Mouse (Mus musculus) lung, embryonic 14.5 days (tissue): ENCODE results near the gene St3gal3. TPM values are rescaled to one million over a fixed set of nuclear protein-coding genes. Genes with fewer than 3 reads are reported as not detected.

Source experiments
- ATAC-seq: fragments of 200-750 bp; cut with Nextera tagmentation; 2 replicates; pipeline ENCODE4 v1.8.0; 2017; ENCODE audit warnings: mild to moderate bottlenecking, moderate TSS enrichment, moderate library complexity; ENCODE audit not compliant: insufficient read depth
- DNase-seq: peaks from one replicate; pipeline ENCODE4 v3.0.0-alpha.2; 2015
- H3K27ac ChIP-seq: fragments of 300-500 bp; sonication (generic); 2 replicates; pipeline ENCODE4 v1.5.1; 2014; ENCODE audit warnings: low read depth, mild to moderate bottlenecking, moderate library complexity
- H3K27me3 ChIP-seq: fragments of 300-500 bp; sonication (generic); 2 replicates; pipeline ENCODE4 v1.6.1; 2014; ENCODE audit warnings: low read length, control low read depth; ENCODE audit not compliant: insufficient read depth
- H3K36me3 ChIP-seq: fragments of 300-500 bp; sonication (generic); 2 replicates; pipeline ENCODE4 v1.6.1; 2014; ENCODE audit warnings: control low read depth; ENCODE audit not compliant: insufficient read depth
- H3K4me1 ChIP-seq: fragments of 300-500 bp; sonication (generic); 2 replicates; pipeline ENCODE4 v1.6.1; 2014; ENCODE audit warnings: antibody characterized with exemption, control low read depth; ENCODE audit not compliant: insufficient read depth
- H3K4me2 ChIP-seq: fragments of 300-500 bp; sonication (generic); 2 replicates; pipeline ENCODE4 v1.6.1; 2014; ENCODE audit warnings: mild to moderate bottlenecking
- H3K4me3 ChIP-seq: fragments of 300-500 bp; sonication (generic); 2 replicates; pipeline ENCODE4 v1.5.1; 2014; ENCODE audit warnings: low read depth, low read length
- H3K9ac ChIP-seq: fragments of 300-500 bp; sonication (generic); 2 replicates; pipeline ENCODE4 v1.6.1; 2014
- H3K9me3 ChIP-seq: fragments of 300-500 bp; sonication (generic); 2 replicates; pipeline ENCODE4 v1.6.1; 2016; ENCODE audit warnings: low read depth, low read length, control low read depth
- CTCF ChIP-seq: IDR thresholded peaks from 2 replicates; pipeline ENCODE4 v1.5.1; 2016; ENCODE audit warnings: antibody characterized with exemption, low read depth
- WGBS: fragments of 180-500 bp; shearing (Covaris S2); extraction: QIAGEN DNeasy Blood & Tissue Kit; methylation state at CpG from one replicate; pipeline ENCODE4 v1.1.7; 2014; 5-methylcytosine and 5-hydroxymethylcytosine counted together
- polyA plus RNA-seq: library from polyadenylated mRNA; unstranded; fragments of >200 nt; fragmentation: Nextera tagmentation; extraction: Ambion mirVana; gene quantifications from 2 replicates; pipeline ENCODE4 v1.2.1, GENCODE M21; 2014

Gene St3gal3
- polyA plus RNA-seq, 1 experiment from 2014 or later: 6.3 TPM

- H3K9ac ChIP-seq: no peak overlapping the region
- no peaks in the 10 kb centered on the region for H3K4me1 ChIP-seq
- DNase-seq: no peak
- no peak for ATAC-seq
- no peaks in the 10 kb centered on the region for H3K27me3 ChIP-seq
- no peak overlapping the region for H3K27ac ChIP-seq
- H3K4me3 ChIP-seq: no peak overlapping the region
- WGBS: 73% methylated on average over 8 of the region's 8 CpGs
- H3K36me3 ChIP-seq: no peaks in the 10 kb centered on the region
- no peak overlapping the region for H3K4me2 ChIP-seq
- no peak for TF ChIP-seq CTCF
- no peaks in the 10 kb centered on the region for H3K9me3 ChIP-seq
These were observed 31.4 kb downstream of the St3gal3 start for GRCm38 (mm10) chr4:118103280-118103830.

DNA sequence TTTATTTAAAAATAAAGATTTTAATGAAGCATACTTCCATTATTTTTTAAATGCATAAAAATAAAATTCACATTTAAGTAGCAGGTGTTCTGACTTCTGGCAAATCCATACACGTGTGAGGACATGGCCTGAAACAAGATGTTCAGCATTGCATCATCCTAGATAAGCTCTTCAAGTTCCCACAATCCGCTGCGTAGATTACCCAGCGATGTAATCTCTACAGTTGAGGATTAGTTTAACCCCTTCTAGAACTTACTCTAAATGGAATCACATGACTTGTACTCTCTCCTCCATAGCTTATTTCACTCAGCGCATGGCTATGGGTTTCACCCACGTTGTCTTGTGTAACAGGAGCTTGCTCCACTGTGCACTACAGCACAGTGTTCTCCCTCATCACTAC lies 33.2 kb downstream of the St3gal3 start:
- H3K9ac ChIP-seq: no peak overlapping the region
- H3K27me3 ChIP-seq: no peaks in the 10 kb centered on the region
- no peak overlapping the region for H3K4me3 ChIP-seq
- H3K27ac ChIP-seq: no peak overlapping the region
- ATAC-seq: no peak
- H3K9me3 ChIP-seq: no peaks in the 10 kb centered on the region
- H3K4me2 ChIP-seq: no peak overlapping the region
- H3K36me3 ChIP-seq: no peaks in the 10 kb centered on the region
- no peak for TF ChIP-seq CTCF
- no peak for DNase-seq
- H3K4me1 ChIP-seq: no peaks in the 10 kb centered on the region
- 68% methylated on average over 6 of the region's 6 CpGs for WGBS

DNA sequence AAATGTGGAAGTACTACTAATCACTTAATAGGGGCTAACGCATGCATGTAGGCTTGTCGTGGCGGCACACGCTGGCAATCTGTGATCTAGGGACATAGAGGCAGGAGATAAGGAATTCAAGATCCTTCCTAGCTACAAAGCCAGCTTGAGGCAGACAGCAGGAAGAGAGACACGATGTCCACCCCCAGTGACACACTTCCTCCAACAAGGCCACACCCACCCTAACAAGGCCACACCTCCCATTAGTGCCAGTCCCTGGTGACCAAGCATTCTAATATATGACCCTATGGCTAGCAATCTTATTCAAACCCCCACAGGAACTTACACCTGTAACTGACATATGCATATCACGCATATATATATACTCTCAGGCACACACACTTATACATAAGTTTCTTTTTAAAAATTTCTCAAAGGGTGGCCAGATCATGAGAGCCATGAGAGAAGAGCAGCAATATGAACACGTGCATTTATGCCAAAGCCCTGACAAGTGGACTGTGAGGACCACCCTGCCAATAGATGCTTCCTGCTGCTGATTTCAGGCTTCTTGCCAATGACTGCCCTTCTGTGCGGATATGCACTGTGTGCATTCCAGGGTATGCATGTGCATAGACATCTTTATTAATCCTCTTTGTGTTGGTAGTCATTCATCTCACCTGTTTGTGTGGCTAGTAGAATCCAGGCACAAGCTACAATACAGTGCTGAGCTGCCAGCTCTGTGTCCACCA lies 34.9 kb downstream of the St3gal3 start:
- no peak for DNase-seq
- no peaks in the 10 kb centered on the region for H3K27me3 ChIP-seq
- H3K36me3 ChIP-seq: 0 out of 2 replicates have a peak, but pooled peaks cover 2% of the 10 kb centered on the region

GRCm38 (mm10) chr4:118098571-118098970 lies 36.1 kb downstream of the St3gal3 start:
- no peak for DNase-seq
- H3K36me3 ChIP-seq: 0 out of 2 replicates have a peak, but pooled peaks cover 2% of the 10 kb centered on the region
- H3K27ac ChIP-seq: no peak overlapping the region
- ATAC-seq: no peak
- no peak overlapping the region for H3K9ac ChIP-seq
- no peaks in the 10 kb centered on the region for H3K9me3 ChIP-seq
- WGBS: 87% methylated on average over 6 of the region's 6 CpGs
- TF ChIP-seq CTCF: no peak
- H3K4me3 ChIP-seq: no peak overlapping the region
- no peaks in the 10 kb centered on the region for H3K27me3 ChIP-seq
- H3K4me2 ChIP-seq: no peak overlapping the region
- H3K4me1 ChIP-seq: no peaks in the 10 kb centered on the region

More for the DNA sequence above, 34.9 kb downstream of the St3gal3 start:
- H3K4me3 ChIP-seq: no peak overlapping the region
- TF ChIP-seq CTCF: no peak
- ATAC-seq: no peak
- no peaks in the 10 kb centered on the region for H3K4me1 ChIP-seq
- no peaks in the 10 kb centered on the region for H3K9me3 ChIP-seq
- WGBS: 82% methylated on average over 8 of the region's 8 CpGs
- no peak overlapping the region for H3K9ac ChIP-seq
- H3K27ac ChIP-seq: no peak overlapping the region
- no peak overlapping the region for H3K4me2 ChIP-seq

DNA sequence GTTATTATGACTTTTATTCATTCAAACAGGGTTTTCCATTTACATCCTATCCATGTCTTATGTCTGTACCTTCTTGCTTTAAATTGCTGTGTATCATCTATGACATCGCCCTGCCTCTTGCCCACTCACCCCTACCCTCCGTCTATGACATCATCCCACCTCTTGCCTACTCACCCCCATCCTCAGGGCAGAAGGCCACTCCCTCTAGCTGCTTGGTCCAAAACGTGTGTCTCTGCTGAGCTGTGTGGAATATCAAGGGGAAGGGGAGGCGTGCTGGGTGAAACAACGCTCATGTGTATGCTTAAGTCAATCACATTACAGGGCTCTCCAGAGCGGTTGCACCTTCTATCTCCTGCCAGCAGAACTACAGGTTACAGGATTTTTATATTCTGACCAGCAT lies 38.6 kb downstream of the St3gal3 start:
- ATAC-seq (no peak), DNase-seq (no peak)
- Histone ChIP-seq H3K4me2 (no peak overlapping the region), H3K4me1 (no peaks in the 10 kb centered on the region), H3K9me3 (no peaks in the 10 kb centered on the region), H3K4me3 (no peak overlapping the region), H3K27ac (no peak overlapping the region), H3K9ac (no peak overlapping the region), H3K27me3 (no peaks in the 10 kb centered on the region), H3K36me3 (0 out of 2 replicates have a peak, but pooled peaks cover 2% of the 10 kb centered on the region)
- TF ChIP-seq CTCF: no peak
- 64% methylated on average over 6 of the region's 6 CpGs for WGBS

DNA sequence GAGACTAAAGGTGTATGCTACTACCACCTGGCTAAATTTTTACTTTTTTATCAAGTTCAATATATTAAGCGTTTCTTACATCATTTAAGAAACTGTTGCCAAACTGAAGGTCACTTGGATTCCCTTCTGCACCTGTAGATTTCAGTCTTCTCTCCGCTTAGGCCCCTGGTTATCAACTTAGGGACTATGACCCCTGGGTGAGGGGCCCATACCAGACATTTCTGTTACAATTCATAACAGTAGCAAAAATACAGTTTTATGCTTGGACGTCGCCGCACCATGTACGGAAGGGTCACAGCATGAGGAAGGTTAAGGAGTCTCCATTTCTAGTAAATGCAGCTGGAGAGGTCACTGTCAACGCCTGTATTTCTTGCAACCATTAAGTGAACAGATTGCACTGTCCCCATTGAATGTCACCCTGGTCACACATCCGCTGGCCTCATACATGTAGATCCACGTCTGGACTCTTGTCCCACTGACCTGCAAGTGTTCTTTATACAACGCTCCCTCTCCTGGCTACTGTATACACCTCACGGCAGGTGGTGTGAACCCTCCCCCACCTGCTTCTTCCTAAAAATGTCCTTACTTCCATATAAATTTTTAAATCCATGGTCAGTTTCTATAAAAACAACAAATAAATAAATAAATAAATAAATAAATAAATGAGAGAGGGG lies 41.8 kb downstream of the St3gal3 start:
- ATAC-seq (no peak), DNase-seq (no peak)
- H3K4me1 ChIP-seq: no peaks in the 10 kb centered on the region
- H3K36me3 ChIP-seq: 0 out of 2 replicates have a peak, but pooled peaks cover 5% of the 10 kb centered on the region
- no peak overlapping the region for H3K4me2 ChIP-seq
- H3K27me3 ChIP-seq: no peaks in the 10 kb centered on the region
- 89% methylated on average over 11 of the region's 11 CpGs for WGBS
- H3K9me3 ChIP-seq: no peaks in the 10 kb centered on the region
- H3K27ac ChIP-seq: no peak overlapping the region
- TF ChIP-seq CTCF: no peak
- H3K9ac ChIP-seq: no peak overlapping the region
- no peak overlapping the region for H3K4me3 ChIP-seq

DNA sequence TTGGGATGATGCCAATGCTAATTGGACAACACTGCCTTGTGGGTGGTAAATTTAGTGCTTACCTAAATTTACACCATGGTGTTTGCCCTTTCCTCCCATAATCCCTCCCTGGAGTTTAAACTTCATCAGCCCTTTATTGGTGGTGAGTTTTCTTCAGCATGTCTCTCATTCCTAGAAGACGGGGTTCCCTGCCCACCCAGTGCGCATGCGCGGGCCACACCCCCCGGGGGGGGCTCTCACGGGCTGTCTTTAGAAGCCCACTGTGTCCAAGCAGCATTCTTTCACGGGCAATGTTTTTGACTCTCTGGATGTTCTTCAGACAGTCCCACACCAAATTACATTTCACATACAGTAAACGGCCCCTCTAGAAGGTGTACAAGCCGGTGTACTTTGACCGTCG lies 44.3 kb downstream of the St3gal3 start:
- Histone ChIP-seq H3K4me3 (no peak overlapping the region), H3K4me2 (no peak overlapping the region), H3K36me3 (0 out of 2 replicates have a peak, but pooled peaks cover 3% of the 10 kb centered on the region), H3K27ac (no peak overlapping the region), H3K4me1 (no peaks in the 10 kb centered on the region), H3K27me3 (no peaks in the 10 kb centered on the region), H3K9me3 (no peaks in the 10 kb centered on the region), H3K9ac (no peak overlapping the region)
- 86% methylated on average over 11 of the region's 11 CpGs for WGBS
- DNase-seq (no peak), ATAC-seq (no peak)
- TF ChIP-seq CTCF: no peak
